Mouse (Mus musculus) embryo, embryonic 10 days (tissue): ENCODE data around the gene Traf3.

Experiments
- DNase-seq: peaks from one replicate; pipeline ENCODE4 v3.0.0-alpha.2; 2015; ENCODE audit warnings: low spot score

Traf3 gene

GRCm38 (mm10) chr12:111165831-111166591 lies at the start of gene Traf3:
Gene Traf3 (plus strand): TSS chr12:111166370.
- peak; percentile 85 for DNase-seq

- no peak for DNase-seq
Observed at GRCm38 (mm10) chr12:111119506-111120085, 46.6 kb upstream of the Traf3 start.

GRCm38 (mm10) chr12:111120976-111121645 lies 45.1 kb upstream of the Traf3 start:
- no peak for DNase-seq

- peak; percentile 26 for DNase-seq
Observed at GRCm38 (mm10) chr12:111122332-111122852, 43.8 kb upstream of the Traf3 start.

GRCm38 (mm10) chr12:111124601-111125260 lies 41.4 kb upstream of the Traf3 start:
- peak; percentile 18 for DNase-seq

GRCm38 (mm10) chr12:111125666-111126065 lies 40.5 kb upstream of the Traf3 start:
- DNase-seq: no peak

GRCm38 (mm10) chr12:111134169-111134568 lies 32.0 kb upstream of the Traf3 start:
- no peak for DNase-seq

- no peak for DNase-seq
Observed at GRCm38 (mm10) chr12:111134791-111135733, 31.1 kb upstream of the Traf3 start.

GRCm38 (mm10) chr12:111135953-111136352 lies 30.2 kb upstream of the Traf3 start:
- DNase-seq: no peak

- peak; percentile 17 for DNase-seq
Observed at GRCm38 (mm10) chr12:111137079-111137478, 29.1 kb upstream of the Traf3 start.

- peak; percentile 62 for DNase-seq
Observed at GRCm38 (mm10) chr12:111143005-111143508, 23.1 kb upstream of the Traf3 start.

GRCm38 (mm10) chr12:111143509-111144063 lies 22.6 kb upstream of the Traf3 start:
- DNase-seq: no peak

GRCm38 (mm10) chr12:111144598-111144997 lies 21.6 kb upstream of the Traf3 start:
- no peak for DNase-seq

- DNase-seq: peak; percentile 51
Observed at GRCm38 (mm10) chr12:111145269-111145668, 20.9 kb upstream of the Traf3 start.

- DNase-seq: no peak
Observed at GRCm38 (mm10) chr12:111149495-111150235, 16.5 kb upstream of the Traf3 start.

- no peak for DNase-seq
Observed at GRCm38 (mm10) chr12:111150236-111150596, 16.0 kb upstream of the Traf3 start.

- DNase-seq: no peak
Observed at GRCm38 (mm10) chr12:111151422-111152156, 14.6 kb upstream of the Traf3 start.

GRCm38 (mm10) chr12:111152579-111152978 lies 13.6 kb upstream of the Traf3 start:
- DNase-seq: no peak
